Mouse (Mus musculus) left cerebral cortex, postnatal 14 days (tissue): ENCODE measurements at regions not wholly inside any gene's neighbourhood (a gene's known extent, or its start where the extent isn't known, plus 50 kb on each side); places are given as distances from the start of the nearest gene placed in this dataset.

Experiments used
- DNase-seq, 2 experiments: peaks; one replicate each; pipeline ENCODE4 v3.0.0; 2021 to 2022; ENCODE audit warnings: low spot score in 2 of 2, mixed read lengths in 1 of 2
- intact Hi-C: fragments of 180-260 bp; cut with DNase I; formaldehyde crosslinking; loops from one replicate; pipeline ENCODE4 v1.15.1; 2025

DNA sequence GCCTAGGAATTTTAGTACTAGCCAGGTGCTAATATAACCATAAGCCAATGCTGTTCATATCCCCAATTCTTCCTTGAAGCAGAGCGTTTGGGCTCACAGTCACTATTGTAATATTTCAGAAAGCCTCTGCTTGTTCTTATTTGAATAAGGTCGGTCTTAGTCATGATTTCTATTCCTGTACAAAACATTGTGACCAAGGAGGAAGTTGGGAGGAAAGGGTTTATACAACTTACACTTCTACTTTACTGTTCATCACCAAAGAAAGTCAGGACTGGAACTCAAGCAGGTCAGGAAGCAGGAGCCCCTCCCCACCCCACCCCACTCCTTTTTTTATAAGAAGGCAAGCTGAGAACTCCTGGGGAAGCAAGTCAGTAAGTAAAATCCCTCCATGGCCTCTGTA is 1202.3 kb downstream of the Otol1 start:
- intact Hi-C loops: no loop called here
- no peak for DNase-seq

- peak in 1 of 2 experiments; percentile 5 for DNase-seq
These were observed 1213.0 kb downstream of the Otol1 start for GRCm38 (mm10) chr3:71220379-71220778.

GRCm38 (mm10) chr3:71220818-71221217 is 1213.4 kb downstream of the Otol1 start:
- intact Hi-C loops: no loop called here
- DNase-seq: peak in 1 of 2 experiments; percentile 14

More at GRCm38 (mm10) chr3:71220379-71220778, 1213.0 kb downstream of the Otol1 start:
- intact Hi-C loops: no loop called here
